Mouse (Mus musculus) lung, postnatal 0 days (tissue): ENCODE data around the gene Phf5a. TPM values are rescaled to one million over a fixed set of nuclear protein-coding genes. Genes with fewer than 3 reads are reported as not detected.

ENCODE experiments used
- ATAC-seq: fragments of 200-750 bp; cut with Nextera tagmentation; 2 replicates; pipeline ENCODE4 v1.8.0; 2017; ENCODE audit warnings: moderate library complexity
- DNase-seq: peaks from one replicate; pipeline ENCODE4 v3.0.0-alpha.2; 2016; ENCODE audit warnings: low spot score
- H3K27ac ChIP-seq: fragments of 300-500 bp; sonication (generic); 2 replicates; pipeline ENCODE4 v1.5.1; 2014; ENCODE audit warnings: antibody characterized with exemption, mild to moderate bottlenecking, low read length, mixed read lengths
- H3K27me3 ChIP-seq: fragments of 300-500 bp; sonication (generic); replicated peaks from 2 replicates; pipeline ENCODE4 v1.6.1; 2014; ENCODE audit warnings: low read length, mixed read lengths; ENCODE audit not compliant: insufficient read depth
- H3K36me3 ChIP-seq: fragments of 300-500 bp; sonication (generic); 2 replicates; pipeline ENCODE4 v1.6.1; 2014; ENCODE audit warnings: low read length, mixed read lengths; ENCODE audit not compliant: insufficient read depth
- H3K4me1 ChIP-seq: fragments of 300-500 bp; sonication (generic); 2 replicates; pipeline ENCODE4 v1.6.1; 2014; ENCODE audit warnings: antibody characterized with exemption, low read depth, low read length, mixed read lengths; ENCODE audit not compliant: insufficient read depth
- H3K4me2 ChIP-seq: fragments of 300-500 bp; sonication (generic); replicated peaks from 2 replicates; pipeline ENCODE4 v1.6.1; 2014; ENCODE audit warnings: low read depth, mild to moderate bottlenecking, low read length, moderate library complexity, mixed read lengths
- H3K4me3 ChIP-seq: fragments of 300-500 bp; sonication (generic); 2 replicates; pipeline ENCODE4 v1.5.1; 2014; ENCODE audit warnings: low read depth, low read length
- H3K9ac ChIP-seq: fragments of 300-500 bp; sonication (generic); replicated peaks from 2 replicates; pipeline ENCODE4 v1.6.1; 2014; ENCODE audit warnings: low read depth, mild to moderate bottlenecking
- H3K9me3 ChIP-seq: fragments of 300-500 bp; sonication (generic); 2 replicates; pipeline ENCODE4 v1.6.1; 2016; ENCODE audit warnings: low read length, mixed read lengths
- CTCF ChIP-seq: IDR thresholded peaks from 2 replicates; pipeline ENCODE4 v1.5.1; 2016; ENCODE audit warnings: antibody characterized with exemption, mild to moderate bottlenecking
- EP300 ChIP-seq: IDR thresholded peaks from 2 replicates; pipeline ENCODE4 v1.6.1; 2016; ENCODE audit warnings: antibody characterized with exemption, mild to moderate bottlenecking, control low read depth
- WGBS: fragments of 180-500 bp; shearing (Covaris S2); extraction: QIAGEN DNeasy Blood & Tissue Kit; methylation state at CpG from one replicate; pipeline ENCODE4 v1.1.7; 2014; 5-methylcytosine and 5-hydroxymethylcytosine counted together
- polyA plus RNA-seq: library from polyadenylated mRNA; unstranded; fragments of >200 nt; fragmentation: Nextera tagmentation; extraction: Ambion mirVana; gene quantifications from 2 replicates; pipeline ENCODE4 v1.2.1, GENCODE M21; 2015

Gene Phf5a
- polyA plus RNA-seq, 1 experiment from 2014 or later: 88.8 TPM

DNA sequence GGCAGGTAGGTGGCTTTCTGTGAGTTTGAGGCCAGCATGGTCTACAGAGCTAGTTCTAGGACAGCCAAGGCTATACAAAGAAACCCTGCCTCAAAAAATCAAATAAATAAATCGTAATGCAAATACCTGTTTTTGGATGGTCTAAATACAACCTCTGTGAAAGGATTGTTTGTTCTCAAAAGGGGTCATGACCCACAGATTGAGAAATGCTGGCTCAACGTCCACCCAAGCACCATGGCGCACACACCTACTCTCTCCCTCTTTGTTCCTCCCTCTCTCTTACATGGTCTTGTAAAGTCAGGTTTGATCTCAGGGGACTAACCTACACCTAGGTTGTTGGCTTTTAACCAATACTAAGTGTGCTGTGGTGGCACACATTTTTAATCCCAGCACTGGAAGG lies 49.1 kb downstream of the Phf5a start:
- peaks cover 22% of the 10 kb centered on the region; the same call in 1 of the 2 replicates for H3K36me3 ChIP-seq
- no peak for ATAC-seq

DNA sequence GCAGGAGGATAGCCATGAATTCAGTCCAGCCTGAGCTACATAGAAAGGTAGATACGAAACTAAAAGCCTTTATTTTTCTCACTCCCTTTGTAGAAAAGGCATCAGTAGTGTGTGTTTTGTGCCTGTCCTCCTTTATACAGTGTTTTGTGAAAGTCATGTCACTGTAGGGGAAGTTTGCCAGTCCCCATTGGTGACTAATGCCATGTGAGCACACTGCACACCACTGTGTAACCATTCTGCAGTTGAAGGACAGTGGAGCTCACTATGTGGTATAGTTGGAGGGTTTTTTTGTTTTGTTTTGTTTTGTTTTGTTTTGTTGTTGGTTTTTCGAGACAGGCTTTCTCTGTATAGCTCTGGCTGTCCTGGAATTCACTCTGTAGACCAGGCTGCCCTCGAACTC lies 53.3 kb downstream of the Phf5a start:
- WGBS: 85% methylated on average over 3 of the region's 3 CpGs
- no peaks in the 10 kb centered on the region for H3K9me3 ChIP-seq
- ATAC-seq: no peak

More for the DNA sequence above, 49.1 kb downstream of the Phf5a start:
- Histone ChIP-seq H3K9ac (no peak overlapping the region), H3K4me3 (no peak overlapping the region), H3K4me2 (no peak overlapping the region), H3K4me1 (no peaks in the 10 kb centered on the region), H3K9me3 (no peaks in the 10 kb centered on the region), H3K27me3 (no peaks in the 10 kb centered on the region), H3K27ac (no peak overlapping the region)
- TF ChIP-seq EP300: no peak
- TF ChIP-seq CTCF: no peak
- DNase-seq: no peak
- WGBS: 69% methylated on average over 3 of the region's 3 CpGs

DNA sequence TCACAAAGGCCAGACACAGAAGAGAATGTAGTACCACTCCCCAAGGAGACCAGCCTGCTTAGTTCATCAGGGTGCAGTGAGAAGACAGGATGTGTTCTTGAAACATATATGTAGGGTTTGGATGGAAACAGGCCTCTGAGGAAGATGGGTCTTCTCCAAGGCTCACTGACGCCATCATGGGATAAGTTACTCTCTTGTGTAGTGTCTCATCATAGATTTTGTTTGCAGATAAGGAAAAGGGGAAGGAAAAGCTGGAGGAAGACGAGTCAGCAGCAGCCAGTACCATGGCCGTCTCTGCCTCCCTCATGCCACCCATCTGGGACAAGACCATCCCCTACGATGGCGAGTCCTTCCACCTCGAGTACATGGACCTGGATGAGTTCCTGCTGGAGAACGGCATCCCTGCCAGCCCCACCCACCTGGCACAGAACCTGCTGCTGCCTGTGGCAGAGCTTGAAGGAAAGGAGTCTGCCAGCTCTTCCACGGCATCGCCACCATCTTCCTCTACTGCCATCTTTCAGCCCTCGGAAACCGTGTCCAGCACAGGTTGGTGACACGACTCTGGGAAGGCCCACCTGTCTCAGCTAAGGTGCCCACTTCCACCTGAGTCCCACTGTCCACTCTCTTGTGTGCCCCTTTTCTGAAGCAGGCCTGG lies 56.9 kb downstream of the Phf5a start:
- ATAC-seq: no peak
- Histone ChIP-seq H3K9ac (no peak overlapping the region), H3K27me3 (no peaks in the 10 kb centered on the region), H3K4me2 (no peak overlapping the region), H3K9me3 (no peaks in the 10 kb centered on the region), H3K4me3 (no peak overlapping the region), H3K27ac (no peak overlapping the region), H3K4me1 (peaks cover 5% of the 10 kb centered on the region; the same call in 1 of the 2 replicates), H3K36me3 (peaks cover 21% of the 10 kb centered on the region; the same call in 1 of the 2 replicates)
- TF ChIP-seq CTCF (no peak), EP300 (no peak)
- 79% methylated on average over 12 of the region's 12 CpGs for WGBS
- no peak for DNase-seq

More for the DNA sequence above, 53.3 kb downstream of the Phf5a start:
- H3K36me3 ChIP-seq: peaks cover 24% of the 10 kb centered on the region; the same call in 1 of the 2 replicates
- no peaks in the 10 kb centered on the region for H3K27me3 ChIP-seq
- no peak overlapping the region for H3K27ac ChIP-seq
- H3K9ac ChIP-seq: no peak overlapping the region
- H3K4me1 ChIP-seq: no peaks in the 10 kb centered on the region
- TF ChIP-seq EP300 (no peak), CTCF (no peak)
- DNase-seq: no peak
- H3K4me2 ChIP-seq: no peak overlapping the region
- H3K4me3 ChIP-seq: no peak overlapping the region

Other genes with a start within 250 kb of the Phf5a start
- 9.4 and 9.6 TPM in 2 replicates for gene L3mbtl2, start 208.0 kb downstream of the Phf5a start, polyA plus RNA-seq
- gene Chadl, start 174.6 kb downstream of the Phf5a start, polyA plus RNA-seq: 2.6 and 2.7 TPM in 2 replicates
- 13.8 and 13.9 TPM in 2 replicates for gene Zc3h7b, start 126.9 kb downstream of the Phf5a start, polyA plus RNA-seq
- 17.9 and 24.6 TPM in 2 replicates for gene Rangap1, start 126.4 kb downstream of the Phf5a start, polyA plus RNA-seq
- gene Tef, start 69.5 kb downstream of the Phf5a start, polyA plus RNA-seq: 38.6 and 44.0 TPM in 2 replicates
- gene Tob2, start 13.1 kb downstream of the Phf5a start, polyA plus RNA-seq: 24.8 and 30.0 TPM in 2 replicates
- 89.2 and 90.8 TPM in 2 replicates for gene Aco2, start 398 bp upstream of the Phf5a start, polyA plus RNA-seq
- 41.8 and 43.1 TPM in 2 replicates for gene Polr3h, start 54.3 kb upstream of the Phf5a start, polyA plus RNA-seq
- 3.8 TPM in 2 replicates for gene Csdc2, start 64.8 kb upstream of the Phf5a start, polyA plus RNA-seq
- gene Pmm1, start 89.0 kb upstream of the Phf5a start, polyA plus RNA-seq: 22.1 and 23.4 TPM in 2 replicates
- gene 1700029P11Rik, start 108.6 kb upstream of the Phf5a start, polyA plus RNA-seq: not detected in 2 replicates
- gene Xrcc6, start 115.9 kb upstream of the Phf5a start, polyA plus RNA-seq: 19.6 and 24.6 TPM in 2 replicates
- gene Desi1, start 162.0 kb upstream of the Phf5a start, polyA plus RNA-seq: 14.5 and 17.1 TPM in 2 replicates
- 131 and 139 TPM in 2 replicates for gene Snu13, start 175.7 kb upstream of the Phf5a start, polyA plus RNA-seq
- not detected in 2 replicates for gene 4930407I10Rik, start 187.2 kb upstream of the Phf5a start, polyA plus RNA-seq
- gene Mei1, start 198.1 kb upstream of the Phf5a start, polyA plus RNA-seq: not detected in 2 replicates